Mouse (Mus musculus): ENCODE results near the gene Map3k13. TPM values are rescaled to one million over a fixed set of nuclear protein-coding genes. Genes with fewer than 3 reads are reported as not detected.
"Not testable (repeated sequence)": the region's sequence is repeated elsewhere in the genome, so short reads cannot be mapped to it uniquely, and the experiment has no call there.

Gene Map3k13
- polyA plus RNA-seq, 1 experiment from 2014 or later = 0.84 TPM

GRCm38 (mm10) chr16:21786317-21786716 lies 7.8 kb upstream of the Map3k13 start:
- H3K4me1 ChIP-seq (replicated peaks) = peaks cover 5% of the 10 kb centered on the region; the same call in 1 of the 2 replicates

GRCm38 (mm10) chr16:21787516-21788353 lies 6.4 kb upstream of the Map3k13 start, which contains the start of gene Ehhadh:
Gene Ehhadh (minus strand): TSS chr16:21787807.
- no peaks in the 10 kb centered on the region; the same call in 1 of the 2 replicates for H3K9me3 ChIP-seq (replicated peaks)
- peaks cover 5% of the 10 kb centered on the region; the same call in 1 of the 2 replicates for H3K4me1 ChIP-seq (replicated peaks)
- H3K9ac ChIP-seq = peak within 1 kb of the TSS; percentile 73
- WGBS = 7% methylated on average over 28 of the region's 28 CpGs
- peak; percentile 91 for ATAC-seq (ENCODE audit: insufficient number of reproducible peaks, low FRiP score)
- peak within 1 kb of the TSS; percentile 55 for H3K4me3 ChIP-seq
- H3K36me3 ChIP-seq = no peaks in the 10 kb centered on the region
- no peak within 1 kb of the TSS for H3K27ac ChIP-seq (ENCODE audit: poor library complexity, severe bottlenecking)
- 0 out of 2 replicates have a peak, but pooled peaks cover 4% of the 10 kb centered on the region for H3K27me3 ChIP-seq (replicated peaks)
- H3K4me2 ChIP-seq = peak within 1 kb of the TSS; percentile 79

More at GRCm38 (mm10) chr16:21786317-21786716, 7.8 kb upstream of the Map3k13 start:
- Histone ChIP-seq H3K9me3 (replicated peaks) (no peaks in the 10 kb centered on the region; the same call in 1 of the 2 replicates), H3K27ac (ENCODE audit: poor library complexity, severe bottlenecking) (no peak overlapping the region), H3K4me3 (no peak overlapping the region), H3K4me2 (no peak overlapping the region), H3K36me3 (no peaks in the 10 kb centered on the region), H3K9ac (no peak overlapping the region), H3K27me3 (replicated peaks) (0 out of 2 replicates have a peak, but pooled peaks cover 4% of the 10 kb centered on the region)
- no peak for ATAC-seq (ENCODE audit: insufficient number of reproducible peaks, low FRiP score)
- WGBS = 87% methylated on average over 8 of the region's 8 CpGs

GRCm38 (mm10) chr16:21788581-21788980 lies 5.6 kb upstream of the Map3k13 start:
- Histone ChIP-seq H3K4me2 (no peak overlapping the region), H3K9ac (no peak overlapping the region), H3K27me3 (replicated peaks) (0 out of 2 replicates have a peak, but pooled peaks cover 4% of the 10 kb centered on the region), H3K9me3 (replicated peaks) (no peaks in the 10 kb centered on the region; the same call in 1 of the 2 replicates), H3K36me3 (no peaks in the 10 kb centered on the region), H3K27ac (ENCODE audit: poor library complexity, severe bottlenecking) (no peak overlapping the region), H3K4me3 (no peak overlapping the region), H3K4me1 (replicated peaks) (peaks cover 10% of the 10 kb centered on the region; the same call in 1 of the 2 replicates)
- 39% methylated on average over 3 of the region's 3 CpGs for WGBS
- no peak for ATAC-seq (ENCODE audit: insufficient number of reproducible peaks, low FRiP score)

GRCm38 (mm10) chr16:21789180-21789579 lies 5.0 kb upstream of the Map3k13 start:
- H3K36me3 ChIP-seq = no peaks in the 10 kb centered on the region
- H3K27ac ChIP-seq (ENCODE audit: poor library complexity, severe bottlenecking) = no peak overlapping the region
- no peak overlapping the region for H3K9ac ChIP-seq
- H3K4me3 ChIP-seq = no peak overlapping the region
- peaks cover 10% of the 10 kb centered on the region; the same call in 1 of the 2 replicates for H3K4me1 ChIP-seq (replicated peaks)
- no peaks in the 10 kb centered on the region; the same call in 1 of the 2 replicates for H3K9me3 ChIP-seq (replicated peaks)
- H3K4me2 ChIP-seq = no peak overlapping the region
- ATAC-seq (ENCODE audit: insufficient number of reproducible peaks, low FRiP score) = no peak
- WGBS = 76% methylated on average over 2 of the region's 2 CpGs
- H3K27me3 ChIP-seq (replicated peaks) = 0 out of 2 replicates have a peak, but pooled peaks cover 4% of the 10 kb centered on the region

GRCm38 (mm10) chr16:21790469-21790868 lies 3.7 kb upstream of the Map3k13 start:
- H3K4me3 ChIP-seq = no peak overlapping the region
- peaks cover 10% of the 10 kb centered on the region; the same call in 1 of the 2 replicates for H3K4me1 ChIP-seq (replicated peaks)
- H3K27ac ChIP-seq (ENCODE audit: poor library complexity, severe bottlenecking) = no peak overlapping the region
- H3K27me3 ChIP-seq (replicated peaks) = no peaks in the 10 kb centered on the region
- WGBS = 19% methylated on average over 1 of the region's 1 CpGs
- no peaks in the 10 kb centered on the region for H3K36me3 ChIP-seq
- no peak overlapping the region for H3K9ac ChIP-seq
- no peak overlapping the region for H3K4me2 ChIP-seq
- H3K9me3 ChIP-seq (replicated peaks) = no peaks in the 10 kb centered on the region; the same call in 1 of the 2 replicates
- no peak for ATAC-seq (ENCODE audit: insufficient number of reproducible peaks, low FRiP score)

- ATAC-seq (ENCODE audit: insufficient number of reproducible peaks, low FRiP score) = no peak
- Histone ChIP-seq H3K9ac (no peak overlapping the region), H3K36me3 (no peaks in the 10 kb centered on the region), H3K4me1 (replicated peaks) (peaks cover 10% of the 10 kb centered on the region), H3K27me3 (replicated peaks) (no peaks in the 10 kb centered on the region), H3K4me3 (no peak overlapping the region), H3K4me2 (no peak overlapping the region), H3K27ac (ENCODE audit: poor library complexity, severe bottlenecking) (no peak overlapping the region), H3K9me3 (replicated peaks) (no peaks in the 10 kb centered on the region; the same call in 1 of the 2 replicates)
- 24% methylated on average over 3 of the region's 3 CpGs for WGBS
Measured at GRCm38 (mm10) chr16:21791779-21792178, 2.4 kb upstream of the Map3k13 start.

GRCm38 (mm10) chr16:21793080-21793810 lies 901 bp upstream of the Map3k13 start:
- Histone ChIP-seq H3K4me2 (peak overlapping the region; percentile 82), H3K4me3 (peak overlapping the region; percentile 82)
- H3K9me3 ChIP-seq (replicated peaks); H3K9ac ChIP-seq; H3K4me1 ChIP-seq (replicated peaks); H3K27ac ChIP-seq (ENCODE audit: poor library complexity, severe bottlenecking); H3K36me3 ChIP-seq; H3K27me3 ChIP-seq (replicated peaks); ATAC-seq (ENCODE audit: insufficient number of reproducible peaks, low FRiP score): not testable (repeated sequence)
- WGBS = 21% methylated on average over 2 of the region's 2 CpGs

- Histone ChIP-seq H3K27ac (ENCODE audit: poor library complexity, severe bottlenecking) (peak overlapping the region; percentile 86), H3K4me3 (peak overlapping the region; percentile 82), H3K36me3 (peaks cover 6% of the 10 kb centered on the region; the same call in 1 of the 2 replicates), H3K4me1 (replicated peaks) (peaks cover 5% of the 10 kb centered on the region; the same call in 1 of the 2 replicates), H3K27me3 (replicated peaks) (no peaks in the 10 kb centered on the region), H3K4me2 (peak overlapping the region; percentile 82), H3K9me3 (replicated peaks) (no peaks in the 10 kb centered on the region), H3K9ac (peak overlapping the region; percentile 83)
- no peak for ATAC-seq (ENCODE audit: insufficient number of reproducible peaks, low FRiP score)
- WGBS = 3% methylated on average over 14 of the region's 14 CpGs
Measured at GRCm38 (mm10) chr16:21794697-21795045, 525 bp downstream of the Map3k13 start.

- Histone ChIP-seq H3K4me3 (peak overlapping the region; percentile 82), H3K9ac (no peak overlapping the region; the same call in 1 of the 2 replicates), H3K27me3 (replicated peaks) (no peaks in the 10 kb centered on the region), H3K4me2 (peak overlapping the region; percentile 82), H3K27ac (ENCODE audit: poor library complexity, severe bottlenecking) (no peak overlapping the region), H3K9me3 (replicated peaks) (no peaks in the 10 kb centered on the region), H3K4me1 (replicated peaks) (peaks cover 5% of the 10 kb centered on the region; the same call in 1 of the 2 replicates), H3K36me3 (peaks cover 6% of the 10 kb centered on the region; the same call in 1 of the 2 replicates)
- whole genome bisulfite sequencing = 27% methylated on average over 5 of the region's 5 CpGs
- no peak for ATAC-seq (ENCODE audit: insufficient number of reproducible peaks, low FRiP score)
Measured at GRCm38 (mm10) chr16:21795071-21795470, 925 bp downstream of the Map3k13 start.

GRCm38 (mm10) chr16:21804258-21804657 lies 10.1 kb downstream of the Map3k13 start:
- no peak overlapping the region for H3K9ac ChIP-seq
- H3K4me2 ChIP-seq = no peak overlapping the region
- no peaks in the 10 kb centered on the region for H3K9me3 ChIP-seq (replicated peaks)
- peaks cover 46% of the 10 kb centered on the region for H3K36me3 ChIP-seq
- H3K4me3 ChIP-seq = no peak overlapping the region
- no peak for ATAC-seq (ENCODE audit: insufficient number of reproducible peaks, low FRiP score)
- H3K27ac ChIP-seq (ENCODE audit: poor library complexity, severe bottlenecking) = no peak overlapping the region
- WGBS = 86% methylated on average over 1 of the region's 1 CpGs
- H3K4me1 ChIP-seq (replicated peaks) = no peaks in the 10 kb centered on the region
- H3K27me3 ChIP-seq (replicated peaks) = no peaks in the 10 kb centered on the region

GRCm38 (mm10) chr16:21806892-21807291 lies 12.7 kb downstream of the Map3k13 start:
- H3K4me1 ChIP-seq (replicated peaks) = no peaks in the 10 kb centered on the region
- ATAC-seq (ENCODE audit: insufficient number of reproducible peaks, low FRiP score) = no peak
- 54% methylated on average over 1 of the region's 1 CpGs for whole genome bisulfite sequencing
- no peak overlapping the region for H3K9ac ChIP-seq
- no peak overlapping the region for H3K4me2 ChIP-seq
- no peak overlapping the region for H3K27ac ChIP-seq (ENCODE audit: poor library complexity, severe bottlenecking)
- H3K36me3 ChIP-seq = peaks cover 30% of the 10 kb centered on the region
- H3K27me3 ChIP-seq (replicated peaks) = no peaks in the 10 kb centered on the region
- H3K4me3 ChIP-seq = no peak overlapping the region
- H3K9me3 ChIP-seq (replicated peaks) = no peaks in the 10 kb centered on the region
